Mouse (Mus musculus): Measurements from ENCODE around the gene Mt2. TPM values are rescaled to one million over a fixed set of nuclear protein-coding genes. Genes with fewer than 3 reads are reported as not detected.

The Mt2 gene
- total and polyA plus RNA-seq, 3 experiments, result 4.3 to 212 (median 54.4) TPM

GRCm38 (mm10) chr8:94210225-94210624, 37.8 kb downstream of the Mt2 start:
- H3K4me1 ChIP-seq (ENCODE audit: control insufficient read depth in 1 of 2, insufficient read depth in 2 of 2), result peaks cover 0 to 7% of the 10 kb centered on the region in 2 experiments; a peak in 2 of 4 replicates
- H3K27me3 ChIP-seq (replicated peaks), result peaks cover 4% of the 10 kb centered on the region
- DNase-seq (ENCODE audit: extremely low read depth), result no peak
- TF ChIP-seq UBTF (IDR thresholded peaks at IDR 0.05; ENCODE audit: low read depth, low read length) (no peak), USF2 (conservative IDR thresholded peaks at IDR 0.05; ENCODE audit: low read depth, low read length) (no peak), RAD21 (IDR thresholded peaks at IDR 0.05; ENCODE audit: low read depth, low read length) (no peak), POLR2A (IDR thresholded peaks at IDR 0.05; ENCODE audit: low read depth, low read length) (no peak), CHD2 (IDR thresholded peaks at IDR 0.05; ENCODE audit: low read length) (no peak), MAFK (IDR thresholded peaks at IDR 0.05; ENCODE audit: insufficient replicate concordance, low read length) (no peak), ELF1 (IDR thresholded peaks at IDR 0.05; ENCODE audit: low read depth, low read length) (no peak)
- H3K4me2 ChIP-seq (ENCODE audit: insufficient read depth, low read depth, poor library complexity, severe bottlenecking), result no peak overlapping the region
- dilution Hi-C loops (cut with MboI; ENCODE audit: extremely low pct_ligation_motif_present, extremely low pct_unique_long_range_greater_than_20kb, low sequenced_read_pairs), result no loop called here
- no peak overlapping the region for H3K9ac ChIP-seq (ENCODE audit: insufficient read depth, low read depth)
- peaks cover 5% of the 10 kb centered on the region; the same call in 1 of the 2 replicates for H3K79me2 ChIP-seq (replicated peaks; ENCODE audit: control insufficient read depth, extremely low read depth, insufficient read depth, poor library complexity, severe bottlenecking)
- H3K9me3 ChIP-seq (replicated peaks; ENCODE audit: low read length), result no peaks in the 10 kb centered on the region
- no peak overlapping the region for H3K4me3 ChIP-seq (replicated peaks in 1 of 3; ENCODE audit: low read depth in 2 of 3, low read length in 2 of 3, poor library complexity in 1 of 3)
- H3K27ac ChIP-seq (ENCODE audit: insufficient read depth, low read depth), result no peak overlapping the region
- in situ Hi-C loops (cut with MboI; ENCODE audit: low pct_ligation_motif_present, low pct_unique_long_range_greater_than_20kb, low sequenced_read_pairs), result no loop called here
- H3K36me3 ChIP-seq (replicated peaks in 1 of 2; ENCODE audit: control insufficient read depth in 1 of 2, insufficient read depth in 1 of 2, low read length in 1 of 2), result no peaks in the 10 kb centered on the region

- no peak for DNase-seq (ENCODE audit: extremely low read depth)
- H3K4me1 ChIP-seq (ENCODE audit: control insufficient read depth in 1 of 2, insufficient read depth in 2 of 2), result peaks cover 9 to 31% of the 10 kb centered on the region in 2 experiments
- H3K27ac ChIP-seq (ENCODE audit: insufficient read depth, low read depth), result no peak overlapping the region
- in situ Hi-C loops (cut with MboI; ENCODE audit: low pct_ligation_motif_present, low pct_unique_long_range_greater_than_20kb, low sequenced_read_pairs), result no loop called here
- peaks cover 19% of the 10 kb centered on the region for H3K79me2 ChIP-seq (replicated peaks; ENCODE audit: control insufficient read depth, extremely low read depth, insufficient read depth, poor library complexity, severe bottlenecking)
- H3K9me3 ChIP-seq (replicated peaks; ENCODE audit: low read length), result no peaks in the 10 kb centered on the region
- H3K36me3 ChIP-seq (replicated peaks in 1 of 2; ENCODE audit: control insufficient read depth in 1 of 2, insufficient read depth in 1 of 2, low read length in 1 of 2), result peaks cover 0 to 14% of the 10 kb centered on the region in 2 experiments
- peak overlapping the region; percentile 46 to 81 (median 58) for H3K4me3 ChIP-seq (replicated peaks in 1 of 3; ENCODE audit: low read depth in 2 of 3, low read length in 2 of 3, poor library complexity in 1 of 3)
- H3K27me3 ChIP-seq (replicated peaks), result peaks cover 2% of the 10 kb centered on the region
- peak overlapping the region; percentile 88 for H3K4me2 ChIP-seq (ENCODE audit: insufficient read depth, low read depth, poor library complexity, severe bottlenecking)
- dilution Hi-C loops (cut with MboI; ENCODE audit: extremely low pct_ligation_motif_present, extremely low pct_unique_long_range_greater_than_20kb, low sequenced_read_pairs), result no loop called here
- no peak for TF ChIP-seq ZMIZ1 (IDR thresholded peaks at IDR 0.05; ENCODE audit: low read depth, low read length)
- no peak for TF ChIP-seq MXI1 (IDR thresholded peaks at IDR 0.05; ENCODE audit: low read depth, low read length)
- no peak for TF ChIP-seq GABPA (IDR thresholded peaks at IDR 0.05; ENCODE audit: insufficient replicate concordance, low read depth, low read length)
- no peak for TF ChIP-seq NRF1 (IDR thresholded peaks at IDR 0.05; ENCODE audit: low read depth, low read length)
- no peak for TF ChIP-seq POLR2A (IDR thresholded peaks at IDR 0.05; ENCODE audit: low read depth, low read length)
- no peak for TF ChIP-seq MEF2A (IDR thresholded peaks at IDR 0.05; ENCODE audit: borderline replicate concordance, low read depth, low read length)
- no peak for TF ChIP-seq CHD1 (IDR thresholded peaks at IDR 0.05; ENCODE audit: low read depth, low read length)
- TF ChIP-seq RCOR1 (conservative IDR thresholded peaks at IDR 0.05; ENCODE audit: low read depth, low read length), result no peak
- TF ChIP-seq MYC (IDR thresholded peaks at IDR 0.05; ENCODE audit: low read depth, low read length), result no peak
- no peak for TF ChIP-seq USF1 (IDR thresholded peaks at IDR 0.05; ENCODE audit: low read depth, low read length)
- no peak for TF ChIP-seq NELFE (IDR thresholded peaks at IDR 0.05; ENCODE audit: low read depth, low read length)
- TF ChIP-seq CTCF (conservative IDR thresholded peaks at IDR 0.05 in 1 of 2, IDR thresholded peaks at IDR 0.05 in 1 of 2; ENCODE audit: low read depth in 2 of 2, low read length in 2 of 2), result no peak
- TF ChIP-seq HCFC1 (IDR thresholded peaks at IDR 0.05; ENCODE audit: low read depth, low read length), result no peak
- no peak for TF ChIP-seq KAT2A (IDR thresholded peaks at IDR 0.05; ENCODE audit: insufficient replicate concordance, low read length)
- no peak overlapping the region; the same call in 1 of the 2 replicates for H3K9ac ChIP-seq (ENCODE audit: insufficient read depth, low read depth)
Observed at GRCm38 (mm10) chr8:94213819-94214218, 41.4 kb downstream of the Mt2 start.
